Mouse (Mus musculus): Measurements from ENCODE around the gene Gm10961. TPM values are rescaled to one million over a fixed set of nuclear protein-coding genes. Genes with fewer than 3 reads are reported as not detected.

The Gm10961 gene
- polyA plus RNA-seq, 1 experiment from 2014 or later = not detected

DNA sequence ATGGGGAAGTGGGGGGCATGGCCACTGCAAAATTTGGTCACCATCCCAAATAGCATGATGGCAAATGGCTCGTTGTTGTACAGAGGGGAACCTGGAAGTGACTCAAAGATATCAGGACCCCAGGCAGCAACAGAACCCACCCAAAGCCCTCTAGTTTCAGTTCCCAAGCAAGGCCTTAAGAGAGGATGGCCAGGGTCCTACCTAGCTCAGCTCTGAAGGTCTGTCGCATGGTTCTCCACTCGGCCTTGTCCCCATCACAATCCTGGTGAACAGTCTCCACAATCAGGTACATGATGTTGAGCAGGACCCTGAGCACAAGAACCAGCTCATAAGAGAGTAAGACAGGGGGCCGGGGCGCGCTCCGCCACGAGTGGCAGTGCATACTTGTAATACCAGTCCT, 6.7 kb upstream of the Gm10961 start:
- Histone ChIP-seq H3K36me3 (ENCODE audit: control insufficient read depth, insufficient read depth, low read length) (peaks cover 54% of the 10 kb centered on the region), H3K4me1 (ENCODE audit: control insufficient read depth, insufficient read depth, low read length) (no peaks in the 10 kb centered on the region), H3K9ac (ENCODE audit: low read depth, low read length) (no peak overlapping the region), H3K4me2 (no peak overlapping the region), H3K27ac (ENCODE audit: low read depth, low read length) (no peak overlapping the region), H3K27me3 (ENCODE audit: control insufficient read depth, insufficient read depth, low read length) (no peaks in the 10 kb centered on the region), H3K4me3 (ENCODE audit: low read depth, low read length) (no peak overlapping the region), H3K9me3 (replicated peaks; ENCODE audit: control insufficient read depth, low read length) (no peaks in the 10 kb centered on the region)
- 91% methylated on average over 8 of the region's 8 CpGs for WGBS (ENCODE audit: insufficient replicate concordance)
- ATAC-seq (replicated peaks; ENCODE audit: insufficient number of reproducible peaks, low FRiP score, low TSS enrichment) = no peak

DNA sequence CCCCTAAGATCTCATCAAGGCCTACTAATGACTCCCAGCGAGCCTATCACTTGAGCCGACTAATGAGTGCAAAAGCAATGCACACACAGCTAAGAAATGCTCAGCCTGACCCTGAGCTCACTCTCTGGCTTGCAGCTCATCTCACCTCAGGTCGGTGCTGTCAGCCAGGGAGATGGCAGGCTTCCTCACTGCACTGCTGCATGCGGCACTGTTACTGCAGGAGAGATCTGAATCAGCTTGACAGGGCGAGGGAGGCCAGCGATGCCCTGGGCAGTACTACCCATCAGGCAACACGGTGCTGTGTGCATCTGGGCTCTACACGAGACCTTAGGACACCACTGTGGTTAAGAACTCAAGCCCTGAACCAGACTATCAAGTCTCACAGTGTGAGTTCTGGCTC, 5.6 kb upstream of the Gm10961 start:
- no peaks in the 10 kb centered on the region for H3K27me3 ChIP-seq (ENCODE audit: control insufficient read depth, insufficient read depth, low read length)
- H3K4me1 ChIP-seq (ENCODE audit: control insufficient read depth, insufficient read depth, low read length) = 0 out of 2 replicates have a peak, but pooled peaks cover 2% of the 10 kb centered on the region
- no peak overlapping the region for H3K4me3 ChIP-seq (ENCODE audit: low read depth, low read length)
- no peak overlapping the region for H3K9ac ChIP-seq (ENCODE audit: low read depth, low read length)
- peaks cover 47% of the 10 kb centered on the region for H3K36me3 ChIP-seq (ENCODE audit: control insufficient read depth, insufficient read depth, low read length)
- no peak overlapping the region for H3K4me2 ChIP-seq
- no peaks in the 10 kb centered on the region for H3K9me3 ChIP-seq (replicated peaks; ENCODE audit: control insufficient read depth, low read length)
- no peak overlapping the region for H3K27ac ChIP-seq (ENCODE audit: low read depth, low read length)
- whole genome bisulfite sequencing (ENCODE audit: insufficient replicate concordance) = 86% methylated on average over 8 of the region's 8 CpGs
- no peak for ATAC-seq (replicated peaks; ENCODE audit: insufficient number of reproducible peaks, low FRiP score, low TSS enrichment)

GRCm38 (mm10) chr3:107626751-107627150, 4.4 kb upstream of the Gm10961 start:
- ATAC-seq (replicated peaks; ENCODE audit: insufficient number of reproducible peaks, low FRiP score, low TSS enrichment) = no peak
- WGBS (ENCODE audit: insufficient replicate concordance) = 97% methylated on average over 8 of the region's 8 CpGs

DNA sequence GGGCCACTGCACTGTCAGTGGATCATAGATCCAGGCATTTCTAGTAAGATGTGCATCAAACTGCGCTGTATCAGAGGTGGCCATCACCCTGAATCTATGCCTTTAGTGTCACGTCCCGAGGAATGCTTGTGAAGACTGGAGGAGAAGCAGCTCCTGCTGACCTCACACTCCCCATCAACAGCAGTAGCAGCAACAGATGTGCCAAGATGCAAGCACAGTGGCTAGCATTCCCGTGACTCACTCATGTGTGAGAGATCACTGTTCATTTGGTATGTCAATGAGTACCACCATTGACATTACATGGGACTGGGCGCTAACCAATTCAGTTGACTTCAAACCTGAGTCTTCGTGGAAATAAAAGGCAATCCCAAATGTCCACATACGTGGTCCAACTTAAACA, 3.5 kb upstream of the Gm10961 start:
- ATAC-seq (replicated peaks; ENCODE audit: insufficient number of reproducible peaks, low FRiP score, low TSS enrichment) = no peak
- Histone ChIP-seq H3K9ac (ENCODE audit: low read depth, low read length) (no peak overlapping the region), H3K36me3 (ENCODE audit: control insufficient read depth, insufficient read depth, low read length) (peaks cover 37% of the 10 kb centered on the region), H3K27me3 (ENCODE audit: control insufficient read depth, insufficient read depth, low read length) (no peaks in the 10 kb centered on the region), H3K27ac (ENCODE audit: low read depth, low read length) (no peak overlapping the region), H3K9me3 (replicated peaks; ENCODE audit: control insufficient read depth, low read length) (no peaks in the 10 kb centered on the region), H3K4me3 (ENCODE audit: low read depth, low read length) (no peak overlapping the region), H3K4me1 (ENCODE audit: control insufficient read depth, insufficient read depth, low read length) (0 out of 2 replicates have a peak, but pooled peaks cover 4% of the 10 kb centered on the region), H3K4me2 (no peak overlapping the region)
- 90% methylated on average over 7 of the region's 7 CpGs for WGBS (ENCODE audit: insufficient replicate concordance)

More at GRCm38 (mm10) chr3:107626751-107627150, 4.4 kb upstream of the Gm10961 start:
- Histone ChIP-seq H3K27me3 (ENCODE audit: control insufficient read depth, insufficient read depth, low read length) (no peaks in the 10 kb centered on the region), H3K4me1 (ENCODE audit: control insufficient read depth, insufficient read depth, low read length) (0 out of 2 replicates have a peak, but pooled peaks cover 4% of the 10 kb centered on the region), H3K9me3 (replicated peaks; ENCODE audit: control insufficient read depth, low read length) (no peaks in the 10 kb centered on the region), H3K4me3 (ENCODE audit: low read depth, low read length) (no peak overlapping the region), H3K36me3 (ENCODE audit: control insufficient read depth, insufficient read depth, low read length) (peaks cover 38% of the 10 kb centered on the region), H3K27ac (ENCODE audit: low read depth, low read length) (no peak overlapping the region), H3K4me2 (no peak overlapping the region), H3K9ac (ENCODE audit: low read depth, low read length) (no peak overlapping the region)

DNA sequence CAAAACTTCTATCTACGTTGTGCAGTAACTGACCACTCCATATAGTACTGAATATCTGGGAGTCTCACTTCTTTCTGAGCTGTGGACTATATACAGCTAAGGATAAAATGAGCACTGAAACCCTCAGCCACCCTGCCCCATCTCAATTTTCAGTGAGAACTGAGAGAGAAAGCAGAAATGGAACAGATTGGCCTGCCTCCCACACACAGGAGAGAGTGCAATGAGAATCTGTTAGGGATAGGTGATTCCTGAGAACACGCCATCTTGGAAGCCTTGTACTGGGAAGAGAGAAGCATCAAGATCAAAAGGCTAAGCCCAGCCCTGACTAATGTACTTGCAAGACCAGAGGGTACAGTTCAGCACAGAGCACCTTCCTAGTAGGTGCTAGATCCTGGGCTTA, 2.6 kb upstream of the Gm10961 start:
- Histone ChIP-seq H3K4me1 (ENCODE audit: control insufficient read depth, insufficient read depth, low read length) (0 out of 2 replicates have a peak, but pooled peaks cover 4% of the 10 kb centered on the region), H3K27me3 (ENCODE audit: control insufficient read depth, insufficient read depth, low read length) (no peaks in the 10 kb centered on the region), H3K4me2 (no peak overlapping the region), H3K27ac (ENCODE audit: low read depth, low read length) (no peak overlapping the region), H3K9me3 (replicated peaks; ENCODE audit: control insufficient read depth, low read length) (no peaks in the 10 kb centered on the region), H3K36me3 (ENCODE audit: control insufficient read depth, insufficient read depth, low read length) (peaks cover 33% of the 10 kb centered on the region), H3K4me3 (ENCODE audit: low read depth, low read length) (no peak overlapping the region), H3K9ac (ENCODE audit: low read depth, low read length) (no peak overlapping the region)
- ATAC-seq (replicated peaks; ENCODE audit: insufficient number of reproducible peaks, low FRiP score, low TSS enrichment) = no peak
- WGBS (ENCODE audit: insufficient replicate concordance) = 91% methylated on average over 2 of the region's 2 CpGs

DNA sequence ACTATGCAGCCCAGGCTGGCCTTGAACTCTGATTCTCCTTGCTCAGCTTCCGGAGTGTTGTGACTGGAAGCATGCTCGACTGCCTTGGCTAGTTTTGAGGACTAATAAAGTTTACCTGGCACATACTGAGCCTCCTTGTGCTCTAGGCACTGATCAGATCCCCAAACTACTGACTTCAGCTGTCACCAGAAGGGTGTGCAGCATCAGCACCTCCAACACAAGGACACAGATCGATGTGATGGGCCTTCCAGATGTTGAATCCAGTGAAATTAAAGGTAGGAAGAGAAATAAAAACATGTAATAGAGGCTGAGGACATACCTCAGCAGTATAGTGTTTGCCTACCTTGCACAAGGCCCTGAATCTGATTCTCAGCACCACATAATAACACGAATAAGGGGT, 1.7 kb upstream of the Gm10961 start:
- Histone ChIP-seq H3K9me3 (replicated peaks; ENCODE audit: control insufficient read depth, low read length) (no peaks in the 10 kb centered on the region), H3K4me3 (ENCODE audit: low read depth, low read length) (no peak overlapping the region), H3K9ac (ENCODE audit: low read depth, low read length) (no peak overlapping the region), H3K27ac (ENCODE audit: low read depth, low read length) (no peak overlapping the region), H3K27me3 (ENCODE audit: control insufficient read depth, insufficient read depth, low read length) (no peaks in the 10 kb centered on the region), H3K4me2 (no peak overlapping the region), H3K36me3 (ENCODE audit: control insufficient read depth, insufficient read depth, low read length) (peaks cover 25% of the 10 kb centered on the region), H3K4me1 (ENCODE audit: control insufficient read depth, insufficient read depth, low read length) (0 out of 2 replicates have a peak, but pooled peaks cover 4% of the 10 kb centered on the region)
- ATAC-seq (replicated peaks; ENCODE audit: insufficient number of reproducible peaks, low FRiP score, low TSS enrichment) = no peak
- WGBS (ENCODE audit: insufficient replicate concordance) = 89% methylated on average over 4 of the region's 4 CpGs

- peak within 1 kb of the TSS; percentile 81 for H3K4me2 ChIP-seq
- peak within 1 kb of the TSS; percentile 89 for H3K27ac ChIP-seq (ENCODE audit: low read depth, low read length)
- peak within 1 kb of the TSS; percentile 83 for H3K4me3 ChIP-seq (ENCODE audit: low read depth, low read length)
- H3K36me3 ChIP-seq (ENCODE audit: control insufficient read depth, insufficient read depth, low read length) = peaks cover 9% of the 10 kb centered on the region; the same call in 1 of the 2 replicates
- peak; percentile 93 for ATAC-seq (replicated peaks; ENCODE audit: insufficient number of reproducible peaks, low FRiP score, low TSS enrichment)
- H3K4me1 ChIP-seq (ENCODE audit: control insufficient read depth, insufficient read depth, low read length) = peaks cover 10% of the 10 kb centered on the region; the same call in 1 of the 2 replicates
- H3K9ac ChIP-seq (ENCODE audit: low read depth, low read length) = peak within 1 kb of the TSS; percentile 88
- no peaks in the 10 kb centered on the region for H3K27me3 ChIP-seq (ENCODE audit: control insufficient read depth, insufficient read depth, low read length)
- WGBS (ENCODE audit: insufficient replicate concordance) = under 1% methylated on average over 35 of the region's 35 CpGs
- H3K9me3 ChIP-seq (replicated peaks; ENCODE audit: control insufficient read depth, low read length) = no peaks in the 10 kb centered on the region
Measured at GRCm38 (mm10) chr3:107631523-107631958, 419 bp downstream of the Gm10961 start, which contains the start of gene Strip1. Gene Strip1, minus strand, starts transcription at chr3:107631694.

- Histone ChIP-seq H3K9ac (ENCODE audit: low read depth, low read length) (no peak overlapping the region), H3K27me3 (ENCODE audit: control insufficient read depth, insufficient read depth, low read length) (no peaks in the 10 kb centered on the region), H3K4me3 (ENCODE audit: low read depth, low read length) (no peak overlapping the region), H3K36me3 (ENCODE audit: control insufficient read depth, insufficient read depth, low read length) (peaks cover 2% of the 10 kb centered on the region; the same call in 1 of the 2 replicates), H3K4me1 (ENCODE audit: control insufficient read depth, insufficient read depth, low read length) (peaks cover 10% of the 10 kb centered on the region; the same call in 1 of the 2 replicates), H3K27ac (ENCODE audit: low read depth, low read length) (no peak overlapping the region), H3K9me3 (replicated peaks; ENCODE audit: control insufficient read depth, low read length) (no peaks in the 10 kb centered on the region), H3K4me2 (no peak overlapping the region)
- 95% methylated on average over 4 of the region's 4 CpGs for WGBS (ENCODE audit: insufficient replicate concordance)
- ATAC-seq (replicated peaks; ENCODE audit: insufficient number of reproducible peaks, low FRiP score, low TSS enrichment) = no peak
Measured at GRCm38 (mm10) chr3:107632786-107633185, 1.7 kb downstream of the Gm10961 start.

GRCm38 (mm10) chr3:107633906-107634305, 2.8 kb downstream of the Gm10961 start:
- no peaks in the 10 kb centered on the region for H3K27me3 ChIP-seq (ENCODE audit: control insufficient read depth, insufficient read depth, low read length)
- H3K4me2 ChIP-seq = no peak overlapping the region
- ATAC-seq (replicated peaks; ENCODE audit: insufficient number of reproducible peaks, low FRiP score, low TSS enrichment) = no peak
- no peak overlapping the region for H3K4me3 ChIP-seq (ENCODE audit: low read depth, low read length)
- no peak overlapping the region for H3K9ac ChIP-seq (ENCODE audit: low read depth, low read length)
- H3K4me1 ChIP-seq (ENCODE audit: control insufficient read depth, insufficient read depth, low read length) = peaks cover 10% of the 10 kb centered on the region; the same call in 1 of the 2 replicates
- WGBS (ENCODE audit: insufficient replicate concordance) = 88% methylated on average over 9 of the region's 9 CpGs
- H3K27ac ChIP-seq (ENCODE audit: low read depth, low read length) = no peak overlapping the region
- H3K9me3 ChIP-seq (replicated peaks; ENCODE audit: control insufficient read depth, low read length) = no peaks in the 10 kb centered on the region
- no peaks in the 10 kb centered on the region for H3K36me3 ChIP-seq (ENCODE audit: control insufficient read depth, insufficient read depth, low read length)
